Mouse (Mus musculus) layer of hippocampus, postnatal 14 days (tissue): ENCODE measurements around the gene Zfp423. TPM values are rescaled to one million over a fixed set of nuclear protein-coding genes. Genes with fewer than 3 reads are reported as not detected.

Experiments used
- DNase-seq, 2 experiments: peaks; one replicate each; pipeline ENCODE4 v3.0.0; 2021 to 2022; ENCODE audit warnings: low spot score in 2 of 2, mixed read lengths in 1 of 2
- total RNA-seq, 2 experiments: library from RNA; stranded (reverse); gene quantifications; 2 replicates each; pipeline ENCODE4 v1.2.3; 2021

Gene Zfp423
- total RNA-seq, 2 experiments from 2014 or later = 29.9 to 32.3 TPM

- no peak for DNase-seq
Observed at GRCm38 (mm10) chr8:87953473-87953872, 5.9 kb downstream of the Zfp423 start.

- DNase-seq = no peak
Observed at GRCm38 (mm10) chr8:87952298-87952697, 7.1 kb downstream of the Zfp423 start.

GRCm38 (mm10) chr8:87944225-87944934 is 15.0 kb downstream of the Zfp423 start:
- DNase-seq = no peak

GRCm38 (mm10) chr8:87943651-87944091 is 15.7 kb downstream of the Zfp423 start:
- no peak for DNase-seq

GRCm38 (mm10) chr8:87940646-87941045 is 18.7 kb downstream of the Zfp423 start:
- no peak for DNase-seq

- no peak for DNase-seq
Observed at GRCm38 (mm10) chr8:87939308-87939936, 20.0 kb downstream of the Zfp423 start.

GRCm38 (mm10) chr8:87938351-87939232 is 20.8 kb downstream of the Zfp423 start:
- DNase-seq = peak; percentile 45 to 60

GRCm38 (mm10) chr8:87937211-87937610 is 22.2 kb downstream of the Zfp423 start:
- DNase-seq = no peak

- DNase-seq = no peak
Observed at GRCm38 (mm10) chr8:87935088-87935680, 24.2 kb downstream of the Zfp423 start.

GRCm38 (mm10) chr8:87934175-87934574 is 25.2 kb downstream of the Zfp423 start:
- no peak for DNase-seq

GRCm38 (mm10) chr8:87933752-87934151 is 25.6 kb downstream of the Zfp423 start:
- DNase-seq = no peak

- DNase-seq = no peak
Observed at GRCm38 (mm10) chr8:87928857-87929256, 30.5 kb downstream of the Zfp423 start.

GRCm38 (mm10) chr8:87927034-87927830 is 32.2 kb downstream of the Zfp423 start:
- no peak for DNase-seq

GRCm38 (mm10) chr8:87926098-87926890 is 33.1 kb downstream of the Zfp423 start:
- DNase-seq = no peak

GRCm38 (mm10) chr8:87922936-87923335 is 36.5 kb downstream of the Zfp423 start:
- DNase-seq = no peak

GRCm38 (mm10) chr8:87922446-87922845 is 36.9 kb downstream of the Zfp423 start:
- DNase-seq = no peak

- peak; percentile 21 to 28 for DNase-seq
Observed at GRCm38 (mm10) chr8:87918004-87918403, 41.4 kb downstream of the Zfp423 start.

- DNase-seq = no peak
Observed at GRCm38 (mm10) chr8:87915763-87916162, 43.6 kb downstream of the Zfp423 start.

GRCm38 (mm10) chr8:87914247-87914967 is 45.0 kb downstream of the Zfp423 start:
- DNase-seq = no peak
